Mouse (Mus musculus) forebrain, embryonic 11.5 days (tissue): ENCODE data around the gene Serpinf2. TPM values are rescaled to one million over a fixed set of nuclear protein-coding genes. Genes with fewer than 3 reads are reported as not detected.

ENCODE experiments used
- ATAC-seq: fragments of 200-750 bp; cut with Nextera tagmentation; replicated peaks from 2 replicates; pipeline ENCODE4 v1.8.0; 2017; ENCODE audit warnings: moderate TSS enrichment; ENCODE audit not compliant: low FRiP score
- DNase-seq: peaks from one replicate; pipeline ENCODE4 v3.0.0-alpha.2; 2017; ENCODE audit warnings: low spot score
- H3K27ac ChIP-seq: fragments of 300-500 bp; sonication (generic); 2 replicates; pipeline ENCODE4 v1.5.1; 2014; ENCODE audit warnings: low read depth, low read length
- H3K27me3 ChIP-seq: fragments of 300-500 bp; sonication (generic); 2 replicates; pipeline ENCODE4 v1.6.1; 2014; ENCODE audit warnings: mild to moderate bottlenecking, low read length, mixed read lengths; ENCODE audit not compliant: control insufficient read depth, insufficient read depth
- H3K36me3 ChIP-seq: fragments of 300-500 bp; sonication (generic); 2 replicates; pipeline ENCODE4 v1.6.1; 2014; ENCODE audit warnings: mild to moderate bottlenecking, low read length, moderate library complexity, mixed read lengths; ENCODE audit not compliant: control insufficient read depth, insufficient read depth
- H3K4me1 ChIP-seq: fragments of 300-500 bp; sonication (generic); replicated peaks from 2 replicates; pipeline ENCODE4 v1.6.1; 2014; ENCODE audit warnings: low read length, mixed read lengths; ENCODE audit not compliant: control insufficient read depth, insufficient read depth
- H3K4me2 ChIP-seq: fragments of 300-500 bp; sonication (generic); 2 replicates; pipeline ENCODE4 v1.6.1; 2014; ENCODE audit warnings: low read depth, mild to moderate bottlenecking, low read length, moderate library complexity, mixed read lengths; ENCODE audit not compliant: severe bottlenecking
- H3K4me3 ChIP-seq: fragments of 300-500 bp; sonication (generic); 2 replicates; pipeline ENCODE4 v1.5.1; 2014; ENCODE audit warnings: low read depth, low read length
- H3K9ac ChIP-seq: fragments of 300-500 bp; sonication (generic); 2 replicates; pipeline ENCODE4 v1.6.1; 2014; ENCODE audit warnings: low read length
- H3K9me3 ChIP-seq: fragments of 300-500 bp; sonication (generic); 2 replicates; pipeline ENCODE4 v1.6.1; 2016; ENCODE audit warnings: low read length, mixed read lengths; ENCODE audit not compliant: control insufficient read depth
- WGBS: fragments of 180-500 bp; shearing (Covaris S2); extraction: QIAGEN DNeasy Blood & Tissue Kit; methylation state at CpG from one replicate; pipeline ENCODE4 v1.1.7; 2014; 5-methylcytosine and 5-hydroxymethylcytosine counted together
- polyA plus RNA-seq: library from polyadenylated mRNA; unstranded; fragments of >200 nt; fragmentation: Nextera tagmentation; extraction: Ambion mirVana; gene quantifications from 2 replicates; pipeline ENCODE4 v1.2.1, GENCODE M21; 2014

Serpinf2 gene
- polyA plus RNA-seq, 1 experiment from 2014 or later, result not detected

DNA sequence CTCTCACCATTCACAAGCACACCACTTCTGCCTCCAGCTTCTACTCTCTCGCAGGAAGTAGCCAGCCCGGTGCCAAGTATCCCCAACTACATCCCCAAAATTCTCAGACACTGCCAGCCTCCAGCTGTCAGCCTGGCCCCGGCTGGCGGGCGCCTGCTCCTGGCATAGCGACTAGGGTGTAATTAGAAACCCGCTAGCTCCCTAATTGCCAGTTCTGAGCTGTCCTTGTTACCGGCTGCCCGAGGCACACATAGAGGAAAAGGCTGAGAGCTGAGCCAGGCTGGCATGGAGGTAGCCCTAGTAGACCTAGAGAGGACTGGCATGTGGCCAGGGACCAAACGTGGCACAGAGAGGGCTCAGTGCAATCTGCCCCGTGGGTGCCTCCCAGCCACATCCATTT lies 8.1 kb downstream of the Serpinf2 start:
- no peak overlapping the region for H3K9ac ChIP-seq
- no peaks in the 10 kb centered on the region for H3K27me3 ChIP-seq
- WGBS, result 90% methylated on average over 11 of the region's 11 CpGs
- no peaks in the 10 kb centered on the region for H3K4me1 ChIP-seq
- no peak for DNase-seq
- ATAC-seq, result no peak
- H3K27ac ChIP-seq, result no peak overlapping the region
- no peak overlapping the region for H3K4me2 ChIP-seq
- peaks cover 4% of the 10 kb centered on the region; the same call in 1 of the 2 replicates for H3K9me3 ChIP-seq
- no peak overlapping the region for H3K4me3 ChIP-seq
- H3K36me3 ChIP-seq, result no peaks in the 10 kb centered on the region

GRCm38 (mm10) chr11:75429019-75429705 lies 10.2 kb downstream of the Serpinf2 start:
- H3K4me1 ChIP-seq, result no peaks in the 10 kb centered on the region

GRCm38 (mm10) chr11:75424459-75424858 lies 14.9 kb downstream of the Serpinf2 start:
- Histone ChIP-seq H3K36me3 (no peaks in the 10 kb centered on the region), H3K4me2 (no peak overlapping the region), H3K9ac (no peak overlapping the region), H3K4me3 (no peak overlapping the region), H3K4me1 (no peaks in the 10 kb centered on the region; the same call in 1 of the 2 replicates), H3K27ac (no peak overlapping the region), H3K27me3 (no peaks in the 10 kb centered on the region), H3K9me3 (no peaks in the 10 kb centered on the region)
- WGBS, result 93% methylated on average over 3 of the region's 3 CpGs
- ATAC-seq, result no peak
- DNase-seq, result no peak

More at GRCm38 (mm10) chr11:75429019-75429705, 10.2 kb downstream of the Serpinf2 start:
- Histone ChIP-seq H3K27me3 (no peaks in the 10 kb centered on the region), H3K27ac (no peak overlapping the region), H3K4me2 (no peak overlapping the region), H3K9me3 (peaks cover 1% of the 10 kb centered on the region; the same call in 1 of the 2 replicates), H3K4me3 (no peak overlapping the region), H3K36me3 (no peaks in the 10 kb centered on the region), H3K9ac (no peak overlapping the region)
- WGBS, result 88% methylated on average over 9 of the region's 9 CpGs
- ATAC-seq, result no peak
- DNase-seq, result no peak

- DNase-seq, result no peak
- WGBS, result 97% methylated on average over 9 of the region's 9 CpGs
- Histone ChIP-seq H3K36me3 (no peaks in the 10 kb centered on the region), H3K27ac (no peak overlapping the region), H3K9ac (no peak overlapping the region), H3K4me3 (no peak overlapping the region), H3K9me3 (no peaks in the 10 kb centered on the region), H3K4me2 (no peak overlapping the region), H3K27me3 (no peaks in the 10 kb centered on the region), H3K4me1 (no peaks in the 10 kb centered on the region; the same call in 1 of the 2 replicates)
- ATAC-seq, result no peak
Observed at GRCm38 (mm10) chr11:75424033-75424432, 15.4 kb downstream of the Serpinf2 start.

DNA sequence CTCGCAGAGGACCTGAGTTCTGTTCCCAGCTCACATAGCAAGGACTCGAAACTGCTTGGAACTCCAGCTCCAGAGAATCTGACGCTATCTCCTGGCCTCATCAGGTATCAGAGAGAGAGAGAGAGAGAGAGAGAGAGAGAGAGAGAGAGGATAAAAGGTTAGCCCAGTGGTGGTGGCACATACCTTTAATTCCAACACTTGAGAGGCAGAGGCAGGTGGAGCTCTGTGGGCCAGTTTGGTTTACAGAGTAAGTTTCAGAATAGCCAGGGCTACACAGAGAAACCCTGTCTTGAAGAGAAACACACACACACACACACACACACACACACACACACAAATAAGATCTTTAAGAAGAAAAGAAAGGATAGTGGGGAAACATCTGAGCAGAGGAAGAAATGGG lies 16.3 kb downstream of the Serpinf2 start:
- 86% methylated on average over 3 of the region's 3 CpGs for WGBS
- H3K9ac ChIP-seq, result no peak overlapping the region
- H3K4me3 ChIP-seq, result no peak overlapping the region
- DNase-seq, result no peak
- H3K36me3 ChIP-seq, result no peaks in the 10 kb centered on the region
- ATAC-seq, result no peak
- no peak overlapping the region for H3K4me2 ChIP-seq
- no peaks in the 10 kb centered on the region; the same call in 1 of the 2 replicates for H3K4me1 ChIP-seq
- no peaks in the 10 kb centered on the region for H3K27me3 ChIP-seq
- H3K9me3 ChIP-seq, result no peaks in the 10 kb centered on the region
- H3K27ac ChIP-seq, result no peak overlapping the region

GRCm38 (mm10) chr11:75422013-75422792 lies 17.2 kb downstream of the Serpinf2 start, which contains the start of gene Serpinf1:
Gene Serpinf1, minus strand, starts transcription at chr11:75422701.
- ATAC-seq, result no peak

DNA sequence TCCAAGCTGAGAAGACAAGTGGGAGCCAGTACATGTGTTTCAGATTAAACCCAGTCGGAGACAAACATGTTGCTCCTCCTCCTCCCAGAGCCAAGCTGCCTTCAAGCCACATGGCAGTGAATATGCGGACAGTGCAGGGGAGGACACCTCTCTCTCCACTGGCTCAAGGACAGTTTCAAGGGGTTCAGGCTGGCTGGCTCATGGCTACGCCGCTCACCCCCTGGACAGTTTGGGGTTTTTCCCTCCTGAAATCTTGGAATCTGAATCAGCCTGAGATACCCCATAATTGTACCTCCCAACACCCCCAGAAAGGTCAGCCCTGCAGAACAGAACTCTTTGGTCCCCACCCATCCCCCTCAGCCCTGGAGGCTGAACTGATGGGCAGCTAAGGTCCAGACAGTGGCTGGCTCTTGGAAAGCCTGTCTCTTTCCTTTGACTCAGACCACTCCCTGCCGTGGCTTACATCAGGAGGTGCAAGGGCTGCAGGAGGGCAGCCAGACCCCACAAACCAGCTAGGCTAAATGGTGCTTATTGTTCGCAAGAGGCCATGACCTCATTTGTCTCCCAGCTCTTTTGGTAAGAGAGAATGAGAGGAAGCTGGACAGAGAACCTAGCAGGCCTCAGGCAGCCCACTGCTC lies 17.9 kb downstream of the Serpinf2 start:
- Histone ChIP-seq H3K4me1 (no peaks in the 10 kb centered on the region; the same call in 1 of the 2 replicates), H3K9me3 (no peaks in the 10 kb centered on the region), H3K27ac (no peak overlapping the region), H3K9ac (no peak overlapping the region), H3K27me3 (no peaks in the 10 kb centered on the region), H3K36me3 (no peaks in the 10 kb centered on the region), H3K4me3 (peak overlapping the region; percentile 15; the same call in 1 of the 2 replicates), H3K4me2 (peak overlapping the region; percentile 31; the same call in 1 of the 2 replicates)
- DNase-seq, result no peak
- WGBS, result 39% methylated on average over 6 of the region's 6 CpGs
- no peak for ATAC-seq

More at GRCm38 (mm10) chr11:75422013-75422792, 17.2 kb downstream of the Serpinf2 start, which contains the start of gene Serpinf1:
- H3K4me1 ChIP-seq, result no peaks in the 10 kb centered on the region; the same call in 1 of the 2 replicates
- H3K9ac ChIP-seq, result no peak within 1 kb of the TSS
- no peak for DNase-seq
- peak within 1 kb of the TSS; percentile 31; the same call in 1 of the 2 replicates for H3K4me2 ChIP-seq
- no peaks in the 10 kb centered on the region for H3K36me3 ChIP-seq
- H3K27ac ChIP-seq, result no peak within 1 kb of the TSS
- 51% methylated on average over 10 of the region's 10 CpGs for WGBS
- H3K4me3 ChIP-seq, result peak within 1 kb of the TSS; percentile 15; the same call in 1 of the 2 replicates
- H3K9me3 ChIP-seq, result no peaks in the 10 kb centered on the region
- H3K27me3 ChIP-seq, result no peaks in the 10 kb centered on the region

GRCm38 (mm10) chr11:75420810-75421374 lies 18.5 kb downstream of the Serpinf2 start:
- ATAC-seq (no peak), DNase-seq (no peak)
- WGBS, result 66% methylated on average over 5 of the region's 5 CpGs
- no peak overlapping the region for H3K4me3 ChIP-seq
- H3K36me3 ChIP-seq, result no peaks in the 10 kb centered on the region
- no peaks in the 10 kb centered on the region for H3K27me3 ChIP-seq
- no peaks in the 10 kb centered on the region; the same call in 1 of the 2 replicates for H3K4me1 ChIP-seq
- H3K27ac ChIP-seq, result no peak overlapping the region
- H3K9me3 ChIP-seq, result no peaks in the 10 kb centered on the region
- no peak overlapping the region for H3K9ac ChIP-seq
- no peak overlapping the region for H3K4me2 ChIP-seq
